Mouse (Mus musculus): ENCODE measurements at regions not wholly inside any gene's neighbourhood (a gene's known extent, or its start where the extent isn't known, plus 50 kb on each side); places are given as distances from the start of the nearest gene placed in this dataset.

- no peak for TF ChIP-seq CTCF (IDR thresholded peaks at IDR 0.05; ENCODE audit: low read depth)
- TF ChIP-seq EP300 (IDR thresholded peaks at IDR 0.05; ENCODE audit: low read depth), result no peak
Measured at GRCm38 (mm10) chr14:24986404-24986803, 472.6 kb upstream of the Zmiz1 start.
